Mouse (Mus musculus) heart, adult 2 months (tissue): ENCODE measurements around the gene Cdh3. TPM values are rescaled to one million over a fixed set of nuclear protein-coding genes. Genes with fewer than 3 reads are reported as not detected.

ENCODE experiments used
- DNase-seq, 2 experiments: peaks; one replicate each; pipeline ENCODE4 v3.0.0; 2021
- H3K27ac ChIP-seq: fragments of 200-600 bp; 2 replicates; pipeline ENCODE4 v1.8.1; 2022
- H3K27me3 ChIP-seq: fragments of 200-500 bp; 2 replicates; pipeline ENCODE4 v1.6.1; 2012; ENCODE audit warnings: mild to moderate bottlenecking, low read length, inconsistent platforms, mixed read lengths; ENCODE audit not compliant: control insufficient read depth, insufficient read depth
- H3K36me3 ChIP-seq: fragments of 200-500 bp; 2 replicates; pipeline ENCODE4 v1.6.1; 2012; ENCODE audit warnings: low read length, inconsistent platforms; ENCODE audit not compliant: control insufficient read depth, insufficient read depth
- H3K4me1 ChIP-seq: fragments of 200-500 bp; 2 replicates; pipeline ENCODE4 v1.6.1; 2011; ENCODE audit warnings: low read length; ENCODE audit not compliant: control insufficient read depth, insufficient read depth
- H3K4me3 ChIP-seq: fragments of 200-600 bp; 2 replicates; pipeline ENCODE4 v1.8.1; 2022
- H3K79me2 ChIP-seq: fragments of 200-500 bp; replicated peaks from 2 replicates; pipeline ENCODE4 v1.6.1; 2012; ENCODE audit warnings: mild to moderate bottlenecking, inconsistent platforms, low read length, moderate library complexity, mixed read lengths; ENCODE audit not compliant: control insufficient read depth, insufficient read depth
- H3K9ac ChIP-seq: fragments of 200-500 bp; 2 replicates; pipeline ENCODE4 v1.6.1; 2012; ENCODE audit warnings: low read depth, mild to moderate bottlenecking, control low read depth, inconsistent platforms, low read length, mixed read lengths
- CTCF ChIP-seq: fragments of 200-600 bp; IDR thresholded peaks from 2 replicates; pipeline ENCODE4 v1.8.1; 2022; ENCODE audit warnings: antibody characterized with exemption, mild to moderate bottlenecking, moderate library complexity
- EP300 ChIP-seq: fragments of 200-500 bp; IDR thresholded peaks from 2 replicates; pipeline ENCODE4 v1.6.1; 2011; ENCODE audit warnings: low read depth, low read length, control low read depth; ENCODE audit not compliant: insufficient read depth
- POLR2A ChIP-seq: fragments of 200-500 bp; IDR thresholded peaks from 2 replicates; pipeline ENCODE4 v1.6.1; 2011; ENCODE audit warnings: mild to moderate bottlenecking, low read depth, low read length, control low read depth; ENCODE audit not compliant: insufficient read depth
- WGBS: fragments of 180-500 bp; shearing (Covaris S2); methylation state at CpG from one replicate; pipeline ENCODE4 v1.1.7; 2018; 5-methylcytosine and 5-hydroxymethylcytosine counted together
- intact Hi-C: fragments of 180-260 bp; cut with DNase I; formaldehyde crosslinking; loops from one replicate; pipeline ENCODE4 v1.15.1; 2025
- polyA plus RNA-seq: library from polyadenylated mRNA; depleted of rRNA; stranded (reverse); fragments of >200 nt; gene quantifications from 2 replicates; pipeline ENCODE4 v1.2.3, GENCODE M21; 2012; rRNA removed
- total RNA-seq, 2 experiments: library from RNA; stranded (reverse); gene quantifications; 2 replicates each; pipeline ENCODE4 v1.2.3; 2021

The Cdh3 gene
- total and polyA plus RNA-seq, 3 experiments, result 0.91 to 1.4 (median 1.1) TPM

- 54% methylated on average over 7 of the region's 7 CpGs for WGBS
- H3K27ac ChIP-seq, result no peak overlapping the region
- H3K36me3 ChIP-seq, result no peaks in the 10 kb centered on the region
- H3K4me1 ChIP-seq, result no peaks in the 10 kb centered on the region
- intact Hi-C loops, result no loop called here
- H3K9ac ChIP-seq, result no peak overlapping the region
- TF ChIP-seq POLR2A, result no peak
- no peak for TF ChIP-seq CTCF
- no peak for TF ChIP-seq EP300
- no peak overlapping the region for H3K4me3 ChIP-seq
- DNase-seq, result no peak
- no peaks in the 10 kb centered on the region for H3K79me2 ChIP-seq
- peaks cover 18% of the 10 kb centered on the region for H3K27me3 ChIP-seq
These were observed 95.0 kb downstream of the Cdh3 start for GRCm38 (mm10) chr8:106605657-106606056.

- Histone ChIP-seq H3K36me3 (no peaks in the 10 kb centered on the region), H3K27ac (no peak overlapping the region), H3K9ac (no peak overlapping the region), H3K4me1 (no peaks in the 10 kb centered on the region), H3K79me2 (no peaks in the 10 kb centered on the region), H3K27me3 (peaks cover 18% of the 10 kb centered on the region), H3K4me3 (no peak overlapping the region)
- no peak for DNase-seq
- TF ChIP-seq EP300 (no peak), POLR2A (no peak), CTCF (no peak)
- 32% methylated on average over 4 of the region's 4 CpGs for WGBS
- intact Hi-C loops, result no loop called here
These were observed 95.4 kb downstream of the Cdh3 start for GRCm38 (mm10) chr8:106606121-106606520.

- no peak for TF ChIP-seq CTCF
- TF ChIP-seq POLR2A, result no peak
- TF ChIP-seq EP300, result no peak
- DNase-seq, result no peak
- Histone ChIP-seq H3K27me3 (peaks cover 18% of the 10 kb centered on the region), H3K4me3 (no peak overlapping the region), H3K27ac (no peak overlapping the region), H3K79me2 (no peaks in the 10 kb centered on the region), H3K4me1 (no peaks in the 10 kb centered on the region), H3K9ac (no peak overlapping the region), H3K36me3 (no peaks in the 10 kb centered on the region)
- 19% methylated on average over 15 of the region's 15 CpGs for whole genome bisulfite sequencing
- intact Hi-C loops, result no loop called here
These were observed 96.0 kb downstream of the Cdh3 start for GRCm38 (mm10) chr8:106606601-106607145.

Other genes starting within 250 kb of the Cdh3 start
- gene Smpd3, start 172.9 kb upstream of the Cdh3 start, total RNA-seq, result 1 to 10 TPM; 3.1 TPM
- gene Smpd3, start 172.9 kb upstream of the Cdh3 start, polyA plus RNA-seq, result 2.1 and 2.4 TPM in 2 replicates
- 1 to 10 TPM; 2.7 to 3.8 TPM for gene Zfp90, start 95.6 kb upstream of the Cdh3 start, total RNA-seq
- 1.8 and 2.8 TPM in 2 replicates for gene Zfp90, start 95.6 kb upstream of the Cdh3 start, polyA plus RNA-seq
- gene 6030452D12Rik, start 10.4 kb upstream of the Cdh3 start, total RNA-seq, result not detected
- gene 6030452D12Rik, start 10.4 kb upstream of the Cdh3 start, polyA plus RNA-seq, result not detected in 2 replicates
- 100 to 1,000 TPM; 109 to 123 TPM for gene Gm10073, start 62.6 kb downstream of the Cdh3 start, total RNA-seq
- 31.2 and 34.2 TPM in 2 replicates for gene Gm10073, start 62.6 kb downstream of the Cdh3 start, polyA plus RNA-seq
- not detected for gene Cdh1, start 92.5 kb downstream of the Cdh3 start, total RNA-seq
- gene Cdh1, start 92.5 kb downstream of the Cdh3 start, polyA plus RNA-seq, result 0.09 and 2.4 TPM in 2 replicates
- gene Tango6, start 172.2 kb downstream of the Cdh3 start, total RNA-seq, result 10 to 100 TPM; 10.2 to 10.5 TPM
- gene Tango6, start 172.2 kb downstream of the Cdh3 start, polyA plus RNA-seq, result 5.2 and 7.7 TPM in 2 replicates